Mouse (Mus musculus): ENCODE data around the gene Lsamp. TPM values are rescaled to one million over a fixed set of nuclear protein-coding genes. Genes with fewer than 3 reads are reported as not detected.

Lsamp gene
- 7.0 and 12.4 TPM in 2 replicates for polyA plus RNA-seq (2015; fragmentation: Nextera tagmentation; extraction: Ambion mirVana)

DNA sequence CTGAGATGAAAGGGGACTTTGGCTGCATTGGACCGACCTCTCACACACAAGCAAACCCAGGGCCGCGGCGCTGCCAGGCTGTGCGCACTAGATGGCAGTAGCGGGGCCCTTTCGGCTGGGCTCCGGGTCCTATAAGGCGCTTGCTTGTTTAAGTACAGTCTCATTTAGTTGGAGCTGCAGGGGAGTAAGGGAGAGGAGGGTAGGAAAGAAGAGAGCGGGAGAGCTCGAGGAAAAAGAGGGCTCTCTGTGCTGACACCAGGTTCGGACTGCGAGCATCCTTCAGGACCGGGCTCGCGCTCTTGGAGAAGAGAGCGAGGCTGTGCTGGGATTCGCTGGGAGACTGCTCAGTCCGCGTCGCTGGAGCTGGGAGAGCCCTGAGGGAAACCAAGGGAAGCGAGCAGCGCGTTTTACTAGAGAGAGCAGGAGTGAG, at the start of gene Lsamp:
Lsamp (plus strand) TSS at position 157 of the 430 bp plus-strand sequence.

Small RNA genes within 50 kb of the gene (microRNA-seq; reads per million reads assigned to microRNA genes)
- gene Gm27887 (ENCODE audit: borderline replicate concordance, insufficient number of aligned reads) = not detected
- gene Gm47276 (ENCODE audit: borderline replicate concordance, insufficient number of aligned reads) = not detected

All from adrenal gland, postnatal 0 days (tissue).